Mouse (Mus musculus) heart, postnatal 0 days (tissue): ENCODE results near the gene Myof.

Experiments used
- CTCF ChIP-seq: IDR thresholded peaks from 2 replicates; pipeline ENCODE4 v1.5.1; 2016; ENCODE audit warnings: antibody characterized with exemption, control low read depth, low read depth
- EP300 ChIP-seq: IDR thresholded peaks from 2 replicates; pipeline ENCODE4 v1.6.1; 2016; ENCODE audit warnings: antibody characterized with exemption, low read depth

GRCm38 (mm10) chr19:37860267-37860666 is 183.1 kb downstream of the Myof start:
- TF ChIP-seq EP300 (no peak), CTCF (no peak)
